Mouse (Mus musculus) heart, embryonic 14.5 days (tissue): Measurements from ENCODE around the gene Qrich2. TPM values are rescaled to one million over a fixed set of nuclear protein-coding genes. Genes with fewer than 3 reads are reported as not detected.
A peak's percentile ranks its signal among the peaks of the same experiment; 100 is the strongest.
"Not testable (repeated sequence)": the region's sequence is repeated elsewhere in the genome, so short reads cannot be mapped to it uniquely, and the experiment has no call there.

Experiments
- ATAC-seq: fragments of 200-750 bp; cut with Nextera tagmentation; 2 replicates; pipeline ENCODE4 v1.8.0; 2017; ENCODE audit warnings: low read depth, moderate TSS enrichment; ENCODE audit not compliant: insufficient number of reproducible peaks, insufficient read depth, low FRiP score
- H3K27ac ChIP-seq, 2 experiments: fragments of 200-500 bp in 1 of 2; fragments of 300-500 bp in 1 of 2; sonication (generic) in 1 of 2; replicated peaks in 1 of 2; 2 replicates each; pipeline ENCODE4 v1.5.1; 2012 to 2014; ENCODE audit warnings: low read depth in 2 of 2, low read length in 2 of 2, control low read depth in 1 of 2, mild to moderate bottlenecking in 1 of 2, mixed read lengths in 1 of 2; ENCODE audit not compliant: control insufficient read depth in 1 of 2, insufficient read depth in 1 of 2
- H3K27me3 ChIP-seq: fragments of 300-500 bp; sonication (generic); 2 replicates; pipeline ENCODE4 v1.6.1; 2014; ENCODE audit warnings: mild to moderate bottlenecking, low read length, control low read depth; ENCODE audit not compliant: control insufficient read depth, insufficient read depth
- H3K36me3 ChIP-seq: fragments of 300-500 bp; sonication (generic); 2 replicates; pipeline ENCODE4 v1.6.1; 2014; ENCODE audit warnings: mild to moderate bottlenecking, control low read depth, low read length, mixed read lengths; ENCODE audit not compliant: control insufficient read depth, insufficient read depth
- H3K4me1 ChIP-seq, 2 experiments: fragments of 200-500 bp in 1 of 2; fragments of 300-500 bp in 1 of 2; sonication (generic) in 1 of 2; 2 replicates each; pipeline ENCODE4 v1.6.1; 2012 to 2014; ENCODE audit warnings: low read length in 2 of 2, control low read depth in 1 of 2, mixed read lengths in 1 of 2; ENCODE audit not compliant: control insufficient read depth in 2 of 2, insufficient read depth in 2 of 2
- H3K4me2 ChIP-seq: fragments of 300-500 bp; sonication (generic); 2 replicates; pipeline ENCODE4 v1.6.1; 2014; ENCODE audit warnings: mild to moderate bottlenecking, low read length
- H3K4me3 ChIP-seq, 2 experiments: fragments of 200-500 bp in 1 of 2; fragments of 300-500 bp in 1 of 2; sonication (generic) in 1 of 2; 2 replicates each; pipeline ENCODE4 v1.5.1; 2012 to 2014; ENCODE audit warnings: low read length in 2 of 2, mild to moderate bottlenecking in 2 of 2, control low read depth in 1 of 2, low read depth in 1 of 2, moderate library complexity in 1 of 2; ENCODE audit not compliant: control insufficient read depth in 1 of 2, insufficient read depth in 1 of 2
- H3K9ac ChIP-seq: fragments of 300-500 bp; sonication (generic); 2 replicates; pipeline ENCODE4 v1.6.1; 2014; ENCODE audit warnings: mild to moderate bottlenecking, low read length
- H3K9me3 ChIP-seq: fragments of 300-500 bp; sonication (generic); 2 replicates; pipeline ENCODE4 v1.6.1; 2016; ENCODE audit warnings: low read length, control low read depth; ENCODE audit not compliant: control insufficient read depth
- WGBS: fragments of 180-500 bp; shearing (Covaris S2); extraction: QIAGEN DNeasy Blood & Tissue Kit; methylation state at CpG from one replicate; pipeline ENCODE4 v1.1.7; 2014; 5-methylcytosine and 5-hydroxymethylcytosine counted together
- polyA plus RNA-seq: library from polyadenylated mRNA; unstranded; fragments of >200 nt; fragmentation: Nextera tagmentation; extraction: Ambion mirVana; gene quantifications from 2 replicates; pipeline ENCODE4 v1.2.1, GENCODE M21; 2014

The Qrich2 gene
- polyA plus RNA-seq, 1 experiment from 2014 or later = not detected

DNA sequence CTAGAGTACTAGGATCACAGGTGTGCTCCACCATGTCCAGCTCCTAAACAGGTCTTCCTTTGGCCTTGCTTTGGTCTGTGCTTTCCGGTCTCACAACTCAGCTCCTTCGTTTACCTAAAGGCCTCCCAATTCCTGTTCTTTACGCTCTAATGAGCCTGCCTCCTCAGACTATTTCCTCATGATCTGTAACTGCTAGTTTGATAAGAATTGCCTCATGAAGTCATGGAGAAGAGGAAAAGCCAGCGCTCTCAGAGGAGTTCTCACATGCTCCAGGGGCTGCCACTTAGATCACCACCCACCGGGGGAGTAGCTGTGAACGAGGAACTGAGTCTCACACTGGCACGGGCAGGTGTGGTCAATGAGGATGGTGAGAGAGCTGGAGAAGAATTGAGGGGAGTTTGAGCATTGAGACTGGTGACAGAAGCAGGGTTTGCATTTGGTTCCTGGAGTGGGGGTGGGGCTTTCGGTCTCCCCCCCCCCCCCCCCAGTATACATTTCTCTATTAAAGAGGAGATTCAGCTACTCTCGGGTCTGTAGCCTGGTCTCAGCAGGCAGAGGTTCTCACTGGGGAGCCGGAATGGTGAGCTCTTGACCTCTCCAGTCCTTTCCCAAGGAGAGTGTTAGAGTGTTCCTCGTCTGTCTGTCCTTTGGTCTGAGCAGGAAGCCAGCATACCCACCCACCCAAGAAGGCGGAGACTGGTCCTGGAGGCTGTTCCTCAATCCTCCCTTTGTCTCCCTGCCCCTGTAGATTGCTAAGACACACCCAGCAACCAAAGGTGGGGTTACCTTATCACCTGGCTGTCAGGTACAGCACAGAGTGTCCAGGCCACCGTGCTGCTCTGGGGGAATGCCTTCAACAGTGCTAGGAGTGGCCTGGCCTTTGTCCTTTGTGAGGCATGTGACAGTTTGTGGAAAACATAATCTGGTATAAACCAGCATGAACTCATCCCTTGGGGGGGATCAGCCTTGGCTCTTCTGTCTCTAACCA is 36.9 kb downstream of the Qrich2 start:
- H3K4me2 ChIP-seq = no peak overlapping the region

GRCm38 (mm10) chr11:116426852-116427575 is 39.0 kb downstream of the Qrich2 start:
- no peak overlapping the region for H3K9ac ChIP-seq
- H3K27ac ChIP-seq = no peak overlapping the region
- H3K4me3 ChIP-seq = no peak overlapping the region
- WGBS = 69% methylated on average over 6 of the region's 6 CpGs
- no peaks in the 10 kb centered on the region for H3K36me3 ChIP-seq
- no peaks in the 10 kb centered on the region for H3K9me3 ChIP-seq
- H3K27me3 ChIP-seq = no peaks in the 10 kb centered on the region
- no peak for ATAC-seq
- H3K4me2 ChIP-seq = no peak overlapping the region
- H3K4me1 ChIP-seq = peaks cover 15 to 26% of the 10 kb centered on the region in 2 experiments

More for the DNA sequence above, 36.9 kb downstream of the Qrich2 start:
- Histone ChIP-seq H3K27ac (0 out of 4 replicates have a peak overlapping the region, but pooled peaks of 1 of the 2 experiments have one; percentile 2), H3K9me3 (no peaks in the 10 kb centered on the region), H3K4me1 (peaks cover 14 to 24% of the 10 kb centered on the region in 2 experiments), H3K9ac (peak overlapping the region; percentile 34; the same call in 1 of the 2 replicates), H3K27me3 (no peaks in the 10 kb centered on the region), H3K36me3 (no peaks in the 10 kb centered on the region), H3K4me3 (no peak overlapping the region)
- no peak for ATAC-seq
- 36% methylated on average over 12 of the region's 13 CpGs for WGBS

DNA sequence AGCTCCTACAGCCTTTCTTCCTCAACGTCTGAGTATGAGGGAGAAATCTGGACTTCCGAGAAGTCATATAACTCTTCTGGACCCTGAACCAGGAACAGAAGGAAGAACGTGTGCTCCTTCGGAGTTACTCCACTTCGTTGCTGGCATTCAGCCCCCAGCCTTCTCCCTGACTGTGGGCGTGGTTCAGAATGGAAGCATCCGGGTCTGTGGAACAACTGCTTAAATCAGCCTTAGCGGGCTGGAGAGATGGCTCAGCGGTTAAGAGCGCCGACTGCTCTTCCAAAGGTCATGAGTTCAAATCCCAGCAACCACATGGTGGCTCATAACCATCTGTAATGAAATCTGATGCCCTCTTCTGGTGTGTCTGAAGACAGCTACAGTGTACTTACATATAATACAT is 39.7 kb downstream of the Qrich2 start:
- not testable (repeated sequence) for H3K9me3 ChIP-seq, H3K27ac ChIP-seq, H3K27me3 ChIP-seq, ATAC-seq, H3K9ac ChIP-seq, H3K36me3 ChIP-seq, H3K4me3 ChIP-seq, H3K4me2 ChIP-seq
- WGBS = 80% methylated on average over 11 of the region's 11 CpGs
- peaks cover 15 to 25% of the 10 kb centered on the region in 2 experiments for H3K4me1 ChIP-seq

DNA sequence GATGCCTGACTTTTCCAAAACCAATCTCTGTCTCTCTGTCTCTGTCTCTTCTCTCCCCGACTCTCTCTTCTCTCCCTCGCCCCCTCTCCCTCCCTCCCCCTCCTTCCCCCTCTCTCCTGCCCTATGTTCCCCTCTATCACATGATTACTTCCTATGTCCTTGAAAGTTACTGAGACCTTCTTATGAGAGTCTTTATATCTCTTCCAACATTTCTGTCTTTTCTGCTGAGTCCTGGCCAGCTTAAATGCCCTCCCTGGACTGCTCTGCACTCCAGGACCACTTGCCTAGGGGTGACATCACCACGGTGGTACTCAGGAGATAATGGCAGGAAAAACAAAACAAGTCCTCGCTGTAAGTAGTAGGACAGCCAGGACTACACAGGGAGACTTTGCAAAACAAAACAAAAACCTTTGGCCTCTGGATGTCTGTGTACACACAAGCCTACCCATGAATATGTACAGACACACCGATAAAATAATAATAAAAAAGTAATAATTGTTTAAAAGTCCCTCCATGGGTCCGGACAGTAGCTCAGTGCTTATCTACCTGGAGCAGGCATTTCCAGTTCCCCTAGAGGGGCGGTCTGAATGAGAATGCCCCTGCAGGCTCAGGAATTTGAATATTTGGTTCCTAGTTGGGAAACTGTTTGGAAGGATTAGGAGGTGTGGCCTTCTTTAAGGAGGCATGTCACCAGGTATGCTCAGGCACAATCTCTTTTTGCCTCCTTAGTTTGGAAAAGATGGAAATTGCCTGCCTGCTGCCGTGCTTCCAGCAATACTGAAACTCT is 41.2 kb downstream of the Qrich2 start:
- Histone ChIP-seq H3K4me2 (no peak overlapping the region), H3K27ac (no peak overlapping the region; a peak in 1 of 4 replicates), H3K4me3 (no peak overlapping the region), H3K27me3 (no peaks in the 10 kb centered on the region), H3K9me3 (no peaks in the 10 kb centered on the region), H3K9ac (no peak overlapping the region), H3K4me1 (peaks cover 10 to 16% of the 10 kb centered on the region in 2 experiments), H3K36me3 (no peaks in the 10 kb centered on the region)
- ATAC-seq = no peak
- whole genome bisulfite sequencing = 31% methylated on average over 8 of the region's 8 CpGs

GRCm38 (mm10) chr11:116423782-116424620 is 42.0 kb downstream of the Qrich2 start:
- ATAC-seq = no peak
- WGBS = 68% methylated on average over 10 of the region's 10 CpGs
- Histone ChIP-seq H3K9me3 (no peaks in the 10 kb centered on the region), H3K4me2 (no peak overlapping the region), H3K9ac (no peak overlapping the region), H3K4me3 (no peak overlapping the region), H3K4me1 (peaks cover 5 to 11% of the 10 kb centered on the region in 2 experiments; a peak in 3 of 4 replicates), H3K27me3 (no peaks in the 10 kb centered on the region), H3K36me3 (no peaks in the 10 kb centered on the region), H3K27ac (peak overlapping the region in 1 of 2 experiments; percentile 25; a peak in 3 of 4 replicates)

GRCm38 (mm10) chr11:116423214-116423613 is 42.8 kb downstream of the Qrich2 start:
- Histone ChIP-seq H3K9ac (no peak overlapping the region), H3K4me3 (no peak overlapping the region), H3K4me1 (peaks cover 6 to 11% of the 10 kb centered on the region in 2 experiments; a peak in 3 of 4 replicates), H3K27ac (no peak overlapping the region), H3K27me3 (no peaks in the 10 kb centered on the region), H3K36me3 (no peaks in the 10 kb centered on the region), H3K4me2 (no peak overlapping the region), H3K9me3 (no peaks in the 10 kb centered on the region)
- WGBS = 83% methylated on average over 6 of the region's 6 CpGs
- no peak for ATAC-seq
